Comparison of ENCODE assay signal across 5 mouse cellular contexts in genomic region chr14:42183936-42184335, GRCm38 (mm10). TPM values are rescaled to one million over a fixed set of nuclear protein-coding genes. Genes with fewer than 3 reads are reported as not detected.
"Had no signal": no experiment of that assay in that cellular context is flagged by ENCODE, and none has a peak within 500 bp of the region (broad histone marks: within the 10 kb centered on the region; RNA-seq: fewer than 3 reads in every experiment).

No protein-coding gene starts in this region.

RNA-seq across cellular contexts. Expression of gene Gm3573, which starts 6.7 kb away (rescaled TPM):
- total RNA-seq: megakaryocyte progenitor cell, adult 5-6 weeks; midbrain, postnatal 0 days had no signal

RNA-seq across cellular contexts. Expression of gene Gm17027, which starts 21.5 kb away (rescaled TPM):
- total RNA-seq: layer of hippocampus, adult 18-20 months; layer of hippocampus, postnatal 10 days; left cerebral cortex, postnatal 36 days; megakaryocyte progenitor cell, adult 5-6 weeks; midbrain, postnatal 0 days had no signal
